Mouse (Mus musculus): Measurements from ENCODE around the gene Arfip1.

- TF ChIP-seq EP300 (IDR thresholded peaks at IDR 0.05) (no peak), CTCF (IDR thresholded peaks at IDR 0.05) (no peak)
These were observed 57.5 kb downstream of the Arfip1 start for GRCm38 (mm10) chr3:84524952-84525351.
